ENCODE assay signal across 14 mouse cellular contexts in genomic region chr4:97900256-97900944, GRCm38 (mm10).
DNase-seq lines count a peak whose midpoint lies in the region; ATAC-seq and TF ChIP-seq lines count a peak whose summit lies in the region.
"Had no signal": no experiment of that assay in that cellular context is flagged by ENCODE, and none has a peak within 500 bp of the region (broad histone marks: within the 10 kb centered on the region; RNA-seq: fewer than 3 reads in every experiment).

No protein-coding gene starts in this region.

- H3K9ac ChIP-seq in heart, embryonic 13.5 days, result no peak overlapping the region
- H3K9ac ChIP-seq in lung, embryonic 16.5 days (ENCODE audit: low read length), result no peak overlapping the region
- H3K9ac ChIP-seq in hindbrain, postnatal 0 days (replicated peaks; ENCODE audit: low read length), result no peak overlapping the region

- WGBS in heart, embryonic 13.5 days, result 74% methylated on average over 12 of the region's 12 CpGs
- WGBS in lung, embryonic 16.5 days, result 58% methylated on average over 12 of the region's 12 CpGs
- 64% methylated on average over 12 of the region's 12 CpGs for WGBS in lung, adult 2 months
- 53% methylated on average over 12 of the region's 12 CpGs for WGBS in hindbrain, postnatal 0 days

- no peak overlapping the region for H3K4me2 ChIP-seq in heart, embryonic 13.5 days
- H3K4me2 ChIP-seq in lung, embryonic 16.5 days (ENCODE audit: low read depth, low read length), result no peak overlapping the region
- no peak overlapping the region for H3K4me2 ChIP-seq in hindbrain, postnatal 0 days (ENCODE audit: low read depth, low read length)

- H3K27ac ChIP-seq in heart, embryonic 13.5 days (replicated peaks), result peak overlapping the region; percentile 2; the same call in 1 of the 2 replicates
- H3K27ac ChIP-seq in lung, embryonic 16.5 days (ENCODE audit: low read length), result peak overlapping the region; percentile 72
- H3K27ac ChIP-seq in brown adipose tissue, adult 24 weeks (replicated peaks; ENCODE audit: low read depth, low read length), result peak overlapping the region; percentile 53
- H3K27ac ChIP-seq in hindbrain, postnatal 0 days, result peak overlapping the region; percentile 32; the same call in 1 of the 2 replicates
- H3K27ac ChIP-seq: embryonic facial prominence, embryonic 10.5 days had no signal

- no peak for TF ChIP-seq CTCF in lung, adult 2 months (IDR thresholded peaks at IDR 0.05; ENCODE audit: insufficient read depth, low read length)
- no peak for TF ChIP-seq CTCF in hindbrain, postnatal 0 days (IDR thresholded peaks at IDR 0.05; ENCODE audit: low read depth)

- intact Hi-C loops in left cerebral cortex, postnatal 10 days (cut with DNase I), result no loop called here

- TF ChIP-seq POLR2A in lung, adult 2 months (IDR thresholded peaks at IDR 0.05; ENCODE audit: borderline replicate concordance, extremely low read depth, low read depth, low read length), result no peak

- H3K4me3 ChIP-seq in heart, embryonic 13.5 days, result no peak overlapping the region
- no peak overlapping the region for H3K4me3 ChIP-seq in lung, embryonic 16.5 days (ENCODE audit: low read length)
- H3K4me3 ChIP-seq in lung, adult 2 months (replicated peaks; ENCODE audit: extremely low read depth, low read depth, low read length), result no peak overlapping the region
- H3K4me3 ChIP-seq in brown adipose tissue, adult 24 weeks (ENCODE audit: insufficient read depth, low read depth, low read length), result no peak overlapping the region
- no peak overlapping the region for H3K4me3 ChIP-seq in hindbrain, postnatal 0 days (ENCODE audit: low read length)
- H3K4me3 ChIP-seq: embryonic facial prominence, embryonic 10.5 days had no signal

- H3K4me1 ChIP-seq in heart, embryonic 13.5 days, result peaks cover 52% of the 10 kb centered on the region
- H3K4me1 ChIP-seq in lung, embryonic 16.5 days (replicated peaks; ENCODE audit: control insufficient read depth, insufficient read depth, low read length), result no peaks in the 10 kb centered on the region; the same call in 1 of the 2 replicates
- H3K4me1 ChIP-seq in lung, adult 2 months (ENCODE audit: control insufficient read depth, insufficient read depth, low read length), result peaks cover 4% of the 10 kb centered on the region
- peaks cover 8% of the 10 kb centered on the region; the same call in 1 of the 2 replicates for H3K4me1 ChIP-seq in brown adipose tissue, adult 24 weeks (ENCODE audit: control insufficient read depth, insufficient read depth, insufficient read length, low read length)
- no peaks in the 10 kb centered on the region for H3K4me1 ChIP-seq in hindbrain, postnatal 0 days (ENCODE audit: insufficient read depth, low read length)
- H3K4me1 ChIP-seq: embryonic facial prominence, embryonic 10.5 days had no signal

- no peaks in the 10 kb centered on the region for H3K27me3 ChIP-seq in heart, embryonic 13.5 days (replicated peaks)
- no peaks in the 10 kb centered on the region for H3K27me3 ChIP-seq in lung, embryonic 16.5 days (ENCODE audit: control insufficient read depth, insufficient read depth, low read depth, low read length)
- H3K27me3 ChIP-seq in hindbrain, postnatal 0 days (ENCODE audit: insufficient read depth, low read length), result no peaks in the 10 kb centered on the region

- DNase-seq in heart, adult 18-20 months, result no peak
- no peak for DNase-seq in lung, adult 2 months
- peak; percentile 54 for DNase-seq in hindbrain, postnatal 0 days (ENCODE audit: low spot score)
- DNase-seq in left cerebral cortex, postnatal 10 days (ENCODE audit: extremely low spot score in 1 of 2, low spot score in 2 of 2), result no peak
- no peak for DNase-seq in cerebellum, adult 11 months
- DNase-seq: cerebellum, postnatal 25 days; kidney, adult 8-10 months; kidney, postnatal 4 days; layer of hippocampus, postnatal 36 days; lung, postnatal 4 days had no signal

- no peaks in the 10 kb centered on the region; the same call in 1 of the 2 replicates for H3K36me3 ChIP-seq in heart, embryonic 13.5 days
- H3K36me3 ChIP-seq in lung, embryonic 16.5 days (ENCODE audit: control insufficient read depth, insufficient read depth, low read length), result peaks cover 6% of the 10 kb centered on the region; the same call in 1 of the 2 replicates
- no peaks in the 10 kb centered on the region for H3K36me3 ChIP-seq in hindbrain, postnatal 0 days (ENCODE audit: insufficient read depth, low read length)
- H3K36me3 ChIP-seq: embryonic facial prominence, embryonic 10.5 days had no signal

- H3K9me3 ChIP-seq in heart, embryonic 13.5 days, result no peaks in the 10 kb centered on the region
- no peaks in the 10 kb centered on the region for H3K9me3 ChIP-seq in lung, embryonic 16.5 days (ENCODE audit: control insufficient read depth, low read length)
- no peaks in the 10 kb centered on the region for H3K9me3 ChIP-seq in hindbrain, postnatal 0 days (ENCODE audit: low read length)
- H3K9me3 ChIP-seq: embryonic facial prominence, embryonic 10.5 days had no signal

- ATAC-seq in heart, embryonic 13.5 days (ENCODE audit: extremely low read depth, insufficient number of reproducible peaks, low FRiP score, low TSS enrichment), result no peak
- peak; percentile 83 for ATAC-seq in lung, embryonic 16.5 days (ENCODE audit: low read depth)
- no peak for ATAC-seq in hindbrain, postnatal 0 days

Comparison
In these comparisons a context has a peak if more than half of its experiments do, and no peak if none do; other contexts are left out.
1. H3K27ac ChIP-seq: peak in every context shown above with its lines; median percentile 72 in lung, embryonic 16.5 days; 53 in brown adipose tissue, adult 24 weeks; 32 in hindbrain, postnatal 0 days; 2 in heart, embryonic 13.5 days.